Mouse (Mus musculus) urinary bladder, postnatal 14 days (tissue): Measurements from ENCODE around the gene Slc38a9.

ENCODE experiments used
- DNase-seq: peaks from one replicate; pipeline ENCODE4 v3.0.0; 2021; ENCODE audit warnings: low spot score

Gene Slc38a9

DNA sequence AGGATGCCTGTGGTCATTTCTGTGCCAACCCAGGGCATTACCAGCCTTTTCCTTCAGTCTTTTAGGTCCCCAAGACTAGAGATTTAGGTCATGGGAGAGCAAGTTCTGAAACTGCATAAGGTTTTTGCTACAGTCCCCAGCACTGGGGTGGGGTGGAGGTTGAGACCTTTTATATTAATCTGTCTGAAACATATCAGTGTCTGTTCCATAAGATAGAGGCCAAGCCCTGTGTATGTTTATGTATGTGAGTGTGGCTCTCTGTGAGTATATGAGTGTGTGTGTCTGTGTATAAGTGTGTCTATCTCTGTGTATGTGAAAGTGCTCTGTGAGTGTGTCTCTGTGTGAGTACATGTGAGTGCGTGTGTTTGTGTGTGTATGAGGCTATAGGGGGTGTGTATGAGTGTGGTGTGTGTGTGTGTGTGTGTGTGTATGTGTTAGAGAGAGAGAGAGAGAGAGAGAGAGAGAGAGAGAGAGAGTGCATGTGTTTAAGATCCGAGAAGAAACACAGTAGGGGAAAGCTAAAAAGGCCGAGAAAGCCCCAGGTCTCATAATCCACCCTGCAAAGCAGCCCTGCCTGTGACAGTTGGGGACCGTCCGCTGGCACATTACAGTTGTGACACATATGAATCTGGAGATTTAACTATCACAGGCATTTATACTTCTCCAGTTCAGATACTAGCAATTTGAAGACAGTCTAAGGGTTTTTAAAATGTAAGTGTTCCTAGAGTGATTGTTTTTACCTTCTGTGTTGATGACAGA lies 85.6 kb downstream of the Slc38a9 start:
- no peak for DNase-seq

DNA sequence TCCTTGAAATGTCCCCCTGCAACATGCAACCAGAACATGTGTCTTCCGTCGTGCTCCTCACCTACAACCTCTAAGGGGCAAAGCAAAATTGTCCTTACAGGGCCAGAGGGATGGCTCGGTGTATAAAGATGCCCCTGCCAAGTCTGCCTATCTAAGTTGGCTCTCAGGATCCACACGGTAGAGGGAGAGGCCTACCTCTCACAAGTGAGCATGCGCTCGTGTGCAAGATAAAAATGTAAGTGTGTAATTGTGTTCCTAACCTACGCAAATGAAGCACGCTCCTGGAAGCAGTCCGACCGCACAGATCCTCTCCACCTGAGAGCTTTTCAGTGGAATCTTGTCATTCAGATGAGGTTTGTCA lies 86.1 kb downstream of the Slc38a9 start:
- no peak for DNase-seq

DNA sequence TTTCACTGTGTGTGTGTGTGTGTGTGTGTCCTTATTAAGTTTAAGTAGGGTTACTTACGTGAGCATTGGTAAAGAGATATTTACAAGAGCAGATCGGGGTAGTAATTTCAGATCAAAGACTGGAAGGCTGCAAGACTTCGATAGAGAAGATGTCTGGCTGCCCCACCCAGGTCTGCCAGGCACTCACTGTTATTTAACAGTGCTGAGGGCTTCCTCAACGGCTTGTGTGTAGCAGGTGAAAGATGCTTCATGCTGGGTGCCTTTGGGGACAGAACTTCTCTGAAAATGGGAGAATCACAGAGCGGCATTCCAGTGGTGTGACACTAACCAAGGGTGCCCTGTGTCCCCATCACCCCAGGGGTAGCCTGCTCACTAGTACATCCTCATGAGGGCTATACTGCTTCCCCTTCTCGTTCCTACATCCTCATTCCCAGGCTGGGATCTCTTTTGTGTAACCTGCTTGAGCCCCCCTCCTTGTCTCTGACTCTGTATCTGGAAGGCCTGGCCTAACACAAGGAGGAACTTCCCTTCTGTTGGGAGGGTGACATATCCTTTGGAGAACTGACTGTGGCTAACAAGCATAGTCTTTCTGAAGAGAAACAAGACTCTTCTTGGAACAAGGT lies 87.4 kb downstream of the Slc38a9 start:
- no peak for DNase-seq

DNA sequence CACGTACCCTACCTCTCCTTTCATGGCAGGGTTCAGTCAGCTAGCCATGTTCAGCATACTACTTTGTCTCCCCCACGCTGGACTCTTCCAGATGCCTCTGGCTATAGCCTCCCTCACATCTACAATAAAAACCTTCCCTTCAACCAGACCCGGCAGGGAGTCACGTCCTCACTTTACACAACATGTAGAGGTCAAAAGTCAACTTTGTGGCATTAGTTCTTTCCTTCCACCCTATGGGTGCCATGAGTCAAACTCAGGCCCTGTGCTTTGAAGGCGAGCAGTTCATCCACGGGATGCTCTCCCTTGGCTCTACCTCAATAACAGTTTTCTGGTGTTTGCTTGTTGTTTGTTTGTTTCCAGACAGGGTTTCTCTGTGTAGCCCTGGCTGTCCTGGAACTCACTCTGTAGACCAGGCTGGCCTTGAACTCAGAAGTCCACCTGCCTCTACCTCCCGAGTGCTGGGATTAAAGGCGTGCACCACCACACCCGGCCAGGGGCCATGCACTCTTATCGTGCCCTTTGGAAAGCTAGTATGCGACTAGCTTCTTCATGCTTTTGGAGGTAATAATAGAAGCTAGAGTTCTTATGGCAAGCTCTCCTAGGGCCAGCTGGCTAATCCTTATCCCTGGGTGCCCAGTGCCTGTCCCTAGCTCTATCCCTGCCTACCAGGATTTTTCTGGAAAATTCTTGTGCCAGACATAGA lies 88.4 kb downstream of the Slc38a9 start:
- no peak for DNase-seq

DNA sequence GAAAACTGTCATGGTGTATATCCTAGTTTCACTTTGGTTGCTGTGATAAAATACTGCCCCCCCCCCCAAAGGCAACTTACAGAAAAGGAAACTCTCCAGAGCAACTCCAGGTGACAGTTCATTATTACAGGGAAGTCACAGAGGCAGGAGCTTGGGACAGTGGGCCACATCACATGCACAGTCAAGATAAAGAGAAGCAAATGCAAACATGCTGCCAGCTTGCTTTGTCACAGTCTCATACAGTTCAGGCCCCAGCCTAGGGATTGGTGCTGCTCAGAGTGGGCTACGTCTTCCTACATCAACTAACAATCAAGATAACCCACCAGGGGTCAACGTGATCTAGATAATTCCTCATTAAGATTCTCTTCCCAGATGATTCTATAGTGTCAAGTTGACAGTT lies 89.3 kb downstream of the Slc38a9 start:
- DNase-seq = no peak

DNA sequence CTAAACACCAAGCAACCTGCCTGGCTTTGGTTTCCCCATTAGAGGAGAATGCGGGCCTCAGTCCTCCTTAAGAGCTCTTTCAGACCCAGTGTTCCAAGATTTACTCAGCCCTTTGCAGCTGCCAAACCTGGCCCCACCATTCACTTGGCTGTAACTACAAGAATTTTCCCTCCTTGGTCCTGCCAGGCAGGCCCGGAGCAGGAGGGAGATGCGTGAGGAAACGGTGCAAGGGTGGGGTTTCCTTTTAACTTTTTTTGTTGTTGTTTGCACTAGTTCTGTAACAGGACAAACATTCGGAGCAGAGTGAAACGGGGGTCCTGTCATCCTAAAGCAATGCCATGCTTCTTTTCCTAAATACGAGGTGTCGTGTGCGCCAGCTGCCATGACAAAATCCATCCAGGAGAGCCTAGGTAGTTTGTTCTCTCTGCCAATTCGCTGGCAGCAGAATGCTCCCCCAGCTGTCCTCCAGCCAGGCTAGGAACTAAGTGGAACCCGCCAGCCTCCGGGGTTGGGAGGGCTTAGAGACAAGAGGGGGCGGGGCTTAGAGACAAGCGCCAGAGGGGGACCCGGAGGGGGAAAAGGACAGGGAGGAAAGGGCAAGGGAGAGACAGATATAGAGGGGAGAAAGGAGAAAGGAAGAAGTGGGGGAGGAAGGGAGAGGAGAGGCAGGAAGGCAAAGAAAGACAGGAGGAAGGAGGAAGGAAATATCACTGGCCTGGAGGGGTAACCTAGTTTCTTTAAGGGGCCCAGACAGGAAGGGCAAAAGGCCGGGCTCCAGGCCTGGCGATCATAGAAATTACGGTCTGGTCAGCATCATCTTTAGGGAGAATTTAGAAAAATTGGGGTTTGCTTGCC lies 91.1 kb downstream of the Slc38a9 start:
- DNase-seq = peak; percentile 60

DNA sequence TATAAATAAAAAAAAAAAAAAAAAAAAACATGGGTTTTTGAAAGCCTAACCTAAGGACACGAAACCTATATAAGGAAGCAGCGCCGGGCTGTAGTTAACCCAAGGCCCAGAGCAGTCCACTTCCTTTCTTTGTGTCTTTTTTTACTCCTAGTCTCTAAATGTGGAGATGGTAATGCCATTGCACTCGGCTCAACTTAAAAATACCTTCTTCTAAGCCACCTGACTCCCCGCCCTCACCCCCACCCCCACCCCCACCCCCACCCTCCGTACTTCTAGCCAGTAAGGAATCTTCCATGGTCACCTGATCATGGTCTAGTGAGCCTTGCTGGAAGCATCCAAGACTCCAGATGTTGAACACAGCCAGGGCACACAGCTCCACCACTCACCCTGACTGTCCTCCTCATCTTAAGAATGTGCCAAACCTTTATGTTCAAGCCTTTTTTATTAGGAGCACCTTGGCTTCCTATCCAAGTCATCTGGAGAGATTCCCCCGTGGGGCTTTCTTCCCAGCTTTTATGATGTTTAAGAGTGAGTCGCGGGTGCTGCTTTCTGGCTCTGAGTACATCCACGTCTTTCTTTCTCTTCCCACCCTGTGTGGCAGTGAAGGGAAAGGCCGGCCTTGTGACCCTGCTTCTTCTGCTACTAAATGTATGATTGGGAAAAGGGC lies 91.9 kb downstream of the Slc38a9 start:
- DNase-seq = no peak

DNA sequence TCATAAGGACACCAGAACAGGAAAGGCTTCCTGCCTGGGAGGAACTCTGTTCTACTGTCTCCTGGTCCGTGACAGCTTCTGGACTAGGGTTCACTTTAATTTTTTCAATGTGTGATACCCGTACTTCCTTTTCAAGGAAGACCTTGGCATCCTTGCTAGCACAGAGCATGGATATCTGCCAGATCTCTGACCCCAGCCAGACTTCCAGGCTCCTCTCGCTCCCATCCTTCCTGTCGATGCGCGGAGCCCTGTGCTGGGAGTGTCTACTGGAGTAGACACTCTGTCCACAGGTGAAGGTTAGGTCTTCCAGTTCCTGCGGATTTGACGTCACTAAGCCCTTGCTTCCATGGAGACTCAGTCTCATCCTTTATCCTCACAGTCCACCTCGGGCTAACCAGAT lies 93.0 kb downstream of the Slc38a9 start:
- DNase-seq = no peak

DNA sequence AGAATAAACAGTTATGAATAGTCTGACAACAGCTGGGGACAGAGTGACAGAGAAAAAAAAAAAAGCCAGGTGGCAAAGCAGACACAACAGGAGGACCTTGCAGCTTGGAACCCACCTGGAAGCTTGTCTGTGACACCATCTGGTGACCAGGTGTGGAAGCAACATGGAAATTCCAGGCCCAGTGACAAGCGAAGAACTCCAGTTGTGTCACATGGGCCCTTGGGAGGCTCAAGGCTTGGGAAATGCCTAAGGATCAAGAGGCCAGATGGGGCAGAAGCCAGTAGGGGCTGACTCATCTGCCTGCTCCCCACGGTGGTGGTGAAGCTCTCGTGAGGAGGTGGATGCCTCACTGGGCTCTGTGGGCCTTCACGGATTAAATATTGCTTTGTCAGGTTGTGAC lies 94.3 kb downstream of the Slc38a9 start:
- no peak for DNase-seq

DNA sequence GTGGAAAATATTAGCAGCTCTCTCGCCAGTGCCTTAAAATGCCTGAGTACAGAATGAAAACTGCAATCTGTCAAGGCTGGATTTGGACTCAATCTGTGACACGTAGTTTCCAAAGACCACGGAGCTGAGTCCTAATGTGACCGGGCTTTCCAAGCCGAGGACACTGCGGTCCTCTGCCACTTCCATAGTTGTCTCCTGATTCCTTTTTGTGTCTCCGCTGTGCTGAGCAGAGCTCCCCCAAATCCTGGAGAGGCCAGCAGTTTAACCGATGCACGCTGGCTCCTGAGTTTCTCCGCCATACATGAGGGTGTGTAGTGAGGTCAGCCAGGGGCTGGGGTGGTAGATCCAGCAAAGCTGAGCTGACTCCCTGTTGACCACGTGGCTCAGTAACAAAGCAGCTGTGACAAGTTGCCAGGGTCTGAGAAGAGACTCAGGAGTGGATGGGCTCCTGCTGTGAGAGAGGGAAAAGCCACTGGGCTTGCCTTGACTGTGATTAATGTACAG lies 95.0 kb downstream of the Slc38a9 start:
- peak; percentile 50 for DNase-seq

DNA sequence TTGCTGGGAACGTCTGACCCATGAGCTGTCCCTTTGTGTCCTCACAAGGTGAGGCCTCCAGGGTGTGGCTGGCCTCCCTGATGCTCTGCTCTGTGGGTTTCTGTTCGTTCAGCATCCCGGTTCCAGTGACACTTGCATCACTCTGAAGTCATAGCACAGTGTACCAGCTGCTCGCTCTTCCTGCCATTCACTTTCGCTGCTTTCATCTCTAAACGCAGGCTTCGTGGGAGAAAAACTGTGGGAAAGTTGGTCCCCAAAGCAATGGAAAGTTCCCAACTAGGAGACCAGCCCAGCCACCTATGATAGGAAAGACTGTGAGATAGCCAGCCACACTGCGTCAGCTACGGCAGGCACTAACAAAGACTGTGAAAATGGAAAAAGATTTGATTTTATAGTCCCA lies 96.8 kb downstream of the Slc38a9 start:
- no peak for DNase-seq

DNA sequence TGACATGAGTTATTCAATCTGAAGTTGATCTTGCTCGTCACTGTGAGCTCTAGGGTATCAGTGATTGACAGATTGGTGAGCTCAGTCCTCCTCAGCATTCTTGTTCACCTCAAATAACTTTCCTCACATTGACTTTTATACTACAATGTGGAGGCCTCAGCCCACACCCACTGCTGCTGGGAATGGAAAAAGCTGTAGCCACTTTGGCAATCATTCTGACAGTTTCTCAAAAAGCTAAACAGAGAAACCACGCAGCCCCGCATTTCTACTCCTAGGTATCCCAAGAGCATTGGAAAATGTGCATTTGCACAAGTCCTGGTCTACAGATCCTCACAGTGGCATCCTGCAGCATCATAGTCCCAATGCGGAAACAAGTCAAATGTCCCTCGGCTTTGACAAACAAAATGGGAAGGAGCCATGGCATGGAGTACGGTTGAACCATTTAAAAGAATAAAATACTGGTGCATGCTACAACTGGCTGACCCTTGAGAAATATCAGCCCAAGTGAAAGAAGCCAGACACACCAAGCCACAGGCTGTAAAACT lies 98.1 kb downstream of the Slc38a9 start:
- DNase-seq = no peak

DNA sequence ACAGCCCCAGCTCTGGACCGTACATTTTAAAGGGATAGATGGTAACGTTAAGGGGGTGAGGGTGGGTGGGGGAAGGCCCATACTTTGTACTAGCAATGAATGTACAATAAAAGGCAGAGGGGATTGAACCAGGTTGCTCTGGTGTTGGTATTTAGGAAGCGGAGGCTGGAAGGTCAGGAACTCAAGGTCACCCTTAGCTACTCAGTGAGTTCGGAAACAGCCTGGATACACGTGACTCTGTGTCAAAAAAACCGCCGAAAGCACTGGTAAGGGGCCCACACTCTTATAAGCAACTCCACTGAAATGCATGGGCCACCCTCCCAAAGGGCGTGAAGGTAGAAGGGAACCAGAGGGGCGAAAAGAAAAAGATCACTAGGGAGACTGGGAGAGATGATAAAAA lies 98.8 kb downstream of the Slc38a9 start:
- DNase-seq = no peak

DNA sequence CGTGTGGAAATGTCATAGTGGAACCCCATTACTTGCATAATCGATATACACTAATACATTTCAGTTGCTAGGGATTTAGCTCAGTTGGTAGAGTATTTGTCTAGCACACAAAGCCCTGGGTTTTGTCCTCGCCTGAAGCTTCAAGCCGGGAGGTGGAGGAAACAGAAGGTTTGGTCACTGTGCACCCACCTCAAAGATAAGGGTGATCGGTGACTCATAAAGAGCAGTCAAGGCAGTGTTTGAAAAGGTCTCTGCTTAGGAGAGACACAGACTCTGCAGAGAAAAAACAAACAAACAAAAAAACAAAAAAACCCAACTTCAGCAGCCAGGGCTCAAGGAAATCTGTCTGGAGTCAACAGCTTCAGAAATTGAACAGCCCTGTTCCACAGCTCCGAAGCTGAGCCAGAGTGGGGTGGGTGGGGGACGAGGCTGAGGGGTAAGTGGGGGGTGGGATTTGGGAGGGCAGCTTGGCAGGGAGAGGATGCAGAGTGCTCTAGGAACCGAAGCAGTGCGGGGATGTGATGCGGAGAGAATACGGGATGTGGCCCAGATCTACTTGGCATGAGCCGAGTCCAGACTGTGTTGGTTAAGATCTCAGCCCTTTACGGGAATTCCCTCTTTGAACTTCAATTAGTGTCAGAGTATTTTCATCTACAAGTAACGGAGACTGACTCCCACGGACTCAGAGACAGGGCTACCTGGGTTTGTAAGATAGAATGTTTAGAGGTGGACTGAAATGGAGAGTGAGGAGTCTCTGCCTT lies 99.4 kb downstream of the Slc38a9 start:
- no peak for DNase-seq

DNA sequence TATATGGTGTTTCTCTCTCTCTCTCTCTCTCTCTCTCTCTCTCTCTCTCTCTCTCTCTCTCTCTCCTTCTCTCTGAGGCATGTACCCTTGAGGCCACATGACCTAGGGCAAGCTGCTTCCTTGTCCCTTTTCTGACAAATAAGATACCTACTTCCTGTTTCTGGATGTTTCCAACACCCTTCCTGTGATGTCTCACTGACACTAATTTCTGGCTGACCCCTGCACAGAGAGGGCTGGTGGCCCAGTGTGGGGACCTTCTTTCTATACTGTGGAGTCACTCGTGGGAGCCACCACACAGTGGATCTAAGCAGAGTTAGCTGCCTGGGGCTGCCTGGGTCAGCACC lies 100.0 kb downstream of the Slc38a9 start:
- DNase-seq = no peak

DNA sequence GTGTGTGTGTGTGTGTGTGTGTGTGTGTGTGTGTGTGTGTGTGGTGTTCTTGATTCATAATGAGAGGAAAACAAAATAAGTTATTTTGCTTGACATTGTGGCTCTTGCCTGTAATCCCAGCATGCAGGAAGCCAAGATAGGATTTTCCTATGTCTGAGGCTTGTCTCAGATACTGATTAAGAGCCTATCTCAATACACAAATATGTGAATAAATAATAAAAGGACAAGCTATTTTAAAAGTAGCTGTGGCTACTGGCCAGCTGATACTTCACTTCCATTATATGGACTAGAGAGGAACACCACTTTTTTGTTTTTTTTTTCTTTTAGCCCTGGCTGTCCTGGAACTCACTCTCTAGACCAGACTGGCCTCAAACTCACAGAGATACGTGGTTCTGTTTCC lies 101.2 kb downstream of the Slc38a9 start:
- no peak for DNase-seq

DNA sequence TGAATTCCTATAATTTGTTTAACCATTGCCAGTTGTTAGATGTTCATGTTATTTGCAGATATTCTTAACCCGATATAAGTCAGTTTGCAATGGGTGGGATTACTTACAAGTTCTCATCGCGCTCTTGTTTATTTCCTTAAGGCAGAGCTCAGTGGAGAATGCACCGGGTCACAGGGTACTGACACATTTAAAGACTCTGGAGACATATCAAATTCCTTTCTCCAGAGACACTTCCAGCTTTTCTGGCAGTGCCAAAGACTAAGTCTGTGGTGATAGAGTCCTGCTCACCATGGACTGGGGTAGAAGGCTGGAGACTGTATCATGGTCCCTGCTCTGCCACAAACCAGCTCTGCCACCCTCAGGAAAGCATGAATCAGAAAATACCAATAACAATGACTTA lies 102.0 kb downstream of the Slc38a9 start:
- no peak for DNase-seq

DNA sequence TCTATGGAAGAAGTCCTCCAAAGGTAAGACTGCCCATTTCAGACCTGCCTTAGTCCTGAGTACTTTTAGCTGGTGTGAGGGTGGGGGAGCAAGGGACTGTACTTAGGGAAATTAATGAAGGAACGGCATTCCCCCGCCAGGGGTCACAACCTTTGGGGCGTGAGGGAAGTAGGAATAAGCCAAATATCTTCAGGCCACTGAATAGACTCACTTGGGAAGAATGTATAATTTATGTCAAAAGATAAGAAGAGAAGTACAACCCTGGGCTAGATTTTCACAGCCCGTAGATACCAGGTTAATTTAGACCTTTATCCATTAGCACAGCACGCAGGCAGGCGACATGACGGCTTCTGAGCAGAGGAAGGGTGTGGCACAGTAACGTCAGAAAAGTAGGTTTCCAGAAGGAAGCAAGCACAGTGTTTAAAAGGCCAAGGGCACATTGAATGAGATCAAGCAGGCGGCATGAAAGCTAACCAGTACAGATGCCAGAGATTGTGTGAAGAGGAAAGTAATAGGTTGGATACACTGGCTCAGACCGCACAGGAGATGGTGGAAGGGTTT lies 103.1 kb downstream of the Slc38a9 start:
- peak; percentile 50 for DNase-seq

DNA sequence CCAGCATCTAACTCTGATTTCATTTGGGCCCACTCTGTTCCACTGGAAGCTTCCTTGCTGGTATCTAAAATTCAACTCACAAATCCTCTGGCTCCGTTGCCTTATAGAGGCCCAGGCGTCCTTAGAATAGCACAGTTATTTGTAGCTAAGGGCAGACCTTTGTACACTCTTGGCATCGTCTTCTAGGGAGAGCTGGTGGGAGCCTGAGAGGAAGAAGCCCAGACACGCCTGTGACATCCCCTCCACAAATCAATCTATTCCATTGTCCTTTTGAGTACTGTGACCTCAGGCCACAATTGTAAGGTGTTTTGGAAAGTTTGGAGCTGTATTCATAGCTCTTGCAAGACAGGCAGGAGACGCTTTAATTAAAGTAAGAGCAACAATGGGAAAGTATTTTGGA lies 104.0 kb downstream of the Slc38a9 start:
- DNase-seq = no peak

DNA sequence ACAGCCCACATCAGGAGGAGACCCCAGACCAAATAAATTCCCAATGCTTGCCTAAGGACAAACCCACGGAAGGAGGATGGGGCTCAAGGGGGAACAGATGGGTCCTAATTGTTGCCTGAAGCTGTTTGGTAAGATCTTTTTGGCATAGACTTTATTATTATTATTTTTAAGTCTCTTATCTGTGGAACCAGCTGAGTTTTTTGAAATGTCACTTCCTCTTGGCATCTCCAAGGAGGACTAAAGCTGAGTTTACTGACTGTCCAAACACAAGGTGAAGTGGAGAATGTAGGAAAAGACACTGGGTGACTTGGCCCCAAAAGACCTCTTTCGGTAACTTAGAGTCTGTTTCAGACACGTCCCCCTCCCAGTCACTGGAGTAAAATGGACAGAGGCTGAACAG lies 105.1 kb downstream of the Slc38a9 start:
- no peak for DNase-seq
